ENCODE assay signal across 8 mouse cellular contexts in genomic region chr1:192136561-192137290, GRCm38 (mm10). TPM values are rescaled to one million over a fixed set of nuclear protein-coding genes. Genes with fewer than 3 reads are reported as not detected.
A peak's percentile ranks its signal among the peaks of the same experiment; 100 is the strongest.
DNase-seq lines count a peak whose midpoint lies in the region; ATAC-seq and TF ChIP-seq lines count a peak whose summit lies in the region.

No protein-coding gene starts in this region.

- peaks cover 8% of the 10 kb centered on the region for H3K4me1 ChIP-seq in embryonic facial prominence, embryonic 12.5 days
- H3K4me1 ChIP-seq in limb, embryonic 11.5 days (ENCODE audit: control insufficient read depth, insufficient read depth, low read length), result no peaks in the 10 kb centered on the region
- H3K4me1 ChIP-seq in midbrain, embryonic 13.5 days (replicated peaks), result peaks cover 18% of the 10 kb centered on the region
- no peaks in the 10 kb centered on the region for H3K4me1 ChIP-seq in small intestine, adult 2 months (ENCODE audit: control insufficient read depth, insufficient read depth, insufficient read length, low read length)

- no peaks in the 10 kb centered on the region for H3K9me3 ChIP-seq in embryonic facial prominence, embryonic 12.5 days
- no peaks in the 10 kb centered on the region for H3K9me3 ChIP-seq in limb, embryonic 11.5 days (ENCODE audit: control insufficient read depth, low read length)
- H3K9me3 ChIP-seq in midbrain, embryonic 13.5 days, result no peaks in the 10 kb centered on the region

- H3K4me2 ChIP-seq in embryonic facial prominence, embryonic 12.5 days (replicated peaks), result peak overlapping the region; percentile 97
- H3K4me2 ChIP-seq in limb, embryonic 11.5 days (ENCODE audit: low read depth, severe bottlenecking), result peak overlapping the region; percentile 97
- peak overlapping the region; percentile 95 for H3K4me2 ChIP-seq in midbrain, embryonic 13.5 days (replicated peaks)

- no peak for TF ChIP-seq CTCF in small intestine, adult 2 months (IDR thresholded peaks at IDR 0.05; ENCODE audit: extremely low read depth, insufficient read length, insufficient replicate concordance, low read depth, low read length)

- peak; percentile 93 for ATAC-seq in embryonic facial prominence, embryonic 12.5 days (ENCODE audit: insufficient number of reproducible peaks, insufficient read depth, low FRiP score, low TSS enrichment)
- peak; percentile 87 for ATAC-seq in limb, embryonic 11.5 days (ENCODE audit: insufficient number of reproducible peaks, low FRiP score, low TSS enrichment, low read depth)
- peak; percentile 93 for ATAC-seq in midbrain, embryonic 13.5 days

- peak overlapping the region; percentile 71 for H3K4me3 ChIP-seq in embryonic facial prominence, embryonic 12.5 days
- peak overlapping the region; percentile 86 for H3K4me3 ChIP-seq in limb, embryonic 11.5 days (ENCODE audit: low read depth, low read length)
- peak overlapping the region; percentile 79 for H3K4me3 ChIP-seq in midbrain, embryonic 13.5 days (replicated peaks)
- peak overlapping the region; percentile 95 for H3K4me3 ChIP-seq in small intestine, adult 2 months (ENCODE audit: low read depth, low read length)

- WGBS in embryonic facial prominence, embryonic 12.5 days, result under 1% methylated on average over 55 of the region's 55 CpGs
- WGBS in limb, embryonic 11.5 days, result under 1% methylated on average over 53 of the region's 55 CpGs
- under 1% methylated on average over 48 of the region's 55 CpGs for WGBS in midbrain, embryonic 13.5 days
- WGBS in small intestine, adult 2 months, result under 1% methylated on average over 53 of the region's 55 CpGs

- peak overlapping the region; percentile 96 for H3K27ac ChIP-seq in embryonic facial prominence, embryonic 12.5 days
- peak overlapping the region; percentile 95 for H3K27ac ChIP-seq in limb, embryonic 11.5 days (replicated peaks; ENCODE audit: low read depth, low read length)
- H3K27ac ChIP-seq in midbrain, embryonic 13.5 days, result peak overlapping the region; percentile 98
- peak overlapping the region; percentile 89 for H3K27ac ChIP-seq in small intestine, adult 2 months (ENCODE audit: insufficient read depth, low read depth, low read length)

- H3K27me3 ChIP-seq in embryonic facial prominence, embryonic 12.5 days, result no peaks in the 10 kb centered on the region
- H3K27me3 ChIP-seq in limb, embryonic 11.5 days (ENCODE audit: control insufficient read depth, insufficient read depth, low read length), result no peaks in the 10 kb centered on the region
- no peaks in the 10 kb centered on the region for H3K27me3 ChIP-seq in midbrain, embryonic 13.5 days
- no peaks in the 10 kb centered on the region for H3K27me3 ChIP-seq in small intestine, adult 2 months (ENCODE audit: control insufficient read depth, insufficient read depth, low read length)

- peak overlapping the region; percentile 81 for H3K9ac ChIP-seq in embryonic facial prominence, embryonic 12.5 days
- peak overlapping the region; percentile 95 for H3K9ac ChIP-seq in limb, embryonic 11.5 days (ENCODE audit: low read length)
- peak overlapping the region; percentile 93 for H3K9ac ChIP-seq in midbrain, embryonic 13.5 days (replicated peaks)

- peak; percentile 89 for DNase-seq in 3T3-L1 (ENCODE audit: low read depth, low spot score)
- peak; percentile 90 for DNase-seq in adrenal gland, postnatal 36 days
- DNase-seq in heart, adult 18-20 months, result peak; percentile 88 to 90
- peak; percentile 82 for DNase-seq in kidney, adult 18-20 months
- DNase-seq in limb, embryonic 11.5 days (ENCODE audit: low spot score), result peak; percentile 85

- no peaks in the 10 kb centered on the region for H3K36me3 ChIP-seq in embryonic facial prominence, embryonic 12.5 days
- H3K36me3 ChIP-seq in limb, embryonic 11.5 days (ENCODE audit: control insufficient read depth, insufficient read depth, low read length), result no peaks in the 10 kb centered on the region
- H3K36me3 ChIP-seq in midbrain, embryonic 13.5 days, result no peaks in the 10 kb centered on the region
- H3K36me3 ChIP-seq in small intestine, adult 2 months (ENCODE audit: control insufficient read depth, insufficient read depth, low read length), result peaks cover 3% of the 10 kb centered on the region; the same call in 1 of the 2 replicates

- no peak; the same call in none of the 2 replicates for TF ChIP-seq POLR2A in small intestine, adult 2 months (IDR thresholded peaks at IDR 0.05; ENCODE audit: low read depth, low read length)

RNA-seq across cellular contexts. Expression of gene Rcor3, which starts 1.1 kb away (rescaled TPM):
- total RNA-seq in adrenal gland, postnatal 36 days (2021), result 10 to 100 TPM; 24.0 to 27.9 TPM
- polyA plus RNA-seq in embryonic facial prominence, embryonic 12.5 days (2016; fragmentation: Nextera tagmentation; extraction: Ambion mirVana), result 26.4 and 26.8 TPM in 2 replicates
- total RNA-seq in heart, adult 18-20 months (2021), result 10 to 100 TPM; 26.6 to 30.5 TPM
- 17.6 and 20.5 TPM in 2 replicates for polyA plus RNA-seq in limb, embryonic 11.5 days (2014; fragmentation: Nextera tagmentation; extraction: Ambion mirVana)
- polyA plus RNA-seq in midbrain, embryonic 13.5 days (2015; fragmentation: Nextera tagmentation; extraction: Ambion mirVana), result 25.9 and 30.9 TPM in 2 replicates
- 19.9 and 38.0 TPM in 2 replicates for polyA plus RNA-seq in small intestine, adult 2 months (2012; rRNA removed)

RNA-seq across cellular contexts. Expression of gene Traf5, which starts 44.4 kb away (rescaled TPM):
- 1 to 10 TPM; 6.5 to 7.0 TPM for total RNA-seq in adrenal gland, postnatal 36 days (2021)
- 13.1 and 14.4 TPM in 2 replicates for polyA plus RNA-seq in embryonic facial prominence, embryonic 12.5 days (2016; fragmentation: Nextera tagmentation; extraction: Ambion mirVana)
- total RNA-seq in heart, adult 18-20 months (2021), result 1 to 10 TPM; 5.7 to 6.9 TPM
- polyA plus RNA-seq in limb, embryonic 11.5 days (2014; fragmentation: Nextera tagmentation; extraction: Ambion mirVana), result 6.5 and 8.2 TPM in 2 replicates
- 2.2 and 2.6 TPM in 2 replicates for polyA plus RNA-seq in midbrain, embryonic 13.5 days (2015; fragmentation: Nextera tagmentation; extraction: Ambion mirVana)
- polyA plus RNA-seq in small intestine, adult 2 months (2012; rRNA removed), result 5.0 and 9.7 TPM in 2 replicates

RNA-seq across cellular contexts. Expression of gene Kcnh1, which starts 53.8 kb away (rescaled TPM):
- under 1 TPM; 0.16 to 0.36 TPM for total RNA-seq in adrenal gland, postnatal 36 days (2021)
- polyA plus RNA-seq in embryonic facial prominence, embryonic 12.5 days (2016; fragmentation: Nextera tagmentation; extraction: Ambion mirVana), result 0.90 and 1.5 TPM in 2 replicates
- total RNA-seq in heart, adult 18-20 months (2021), result under 1 TPM; 0.15 TPM
- 0.03 and 0.14 TPM in 2 replicates for polyA plus RNA-seq in limb, embryonic 11.5 days (2014; fragmentation: Nextera tagmentation; extraction: Ambion mirVana)
- 1.5 and 2.0 TPM in 2 replicates for polyA plus RNA-seq in midbrain, embryonic 13.5 days (2015; fragmentation: Nextera tagmentation; extraction: Ambion mirVana)
- 0.08 and 0.14 TPM in 2 replicates for polyA plus RNA-seq in small intestine, adult 2 months (2012; rRNA removed)

Comparison
In these comparisons a context has a peak if more than half of its experiments do, and no peak if none do; other contexts are left out.
1. Peak in every context shown above with its lines: DNase-seq, ATAC-seq, H3K4me3 ChIP-seq and H3K27ac ChIP-seq.